Mouse (Mus musculus) thymus, postnatal 10 days (tissue): ENCODE data around the gene Efcab2.
A peak's percentile ranks its signal among the peaks of the same experiment; 100 is the strongest.

Source experiments
- DNase-seq, 2 experiments: peaks; one replicate each; pipeline ENCODE4 v3.0.0; 2021; ENCODE audit warnings: low spot score in 2 of 2

Efcab2 gene

GRCm38 (mm10) chr1:178485138-178485867 lies 79.4 kb downstream of the Efcab2 start:
- DNase-seq = no peak

GRCm38 (mm10) chr1:178485868-178486220 lies 80.0 kb downstream of the Efcab2 start:
- DNase-seq = no peak

- DNase-seq = no peak
These were observed 80.9 kb downstream of the Efcab2 start for GRCm38 (mm10) chr1:178486828-178487227.

GRCm38 (mm10) chr1:178489127-178489526 lies 83.2 kb downstream of the Efcab2 start:
- DNase-seq = no peak

GRCm38 (mm10) chr1:178491733-178492132 lies 85.8 kb downstream of the Efcab2 start:
- DNase-seq = no peak

- DNase-seq = no peak
These were observed 86.6 kb downstream of the Efcab2 start for GRCm38 (mm10) chr1:178492493-178492892.

GRCm38 (mm10) chr1:178496186-178496585 lies 90.3 kb downstream of the Efcab2 start:
- no peak for DNase-seq

- DNase-seq = peak; percentile 5 to 55
These were observed 91.0 kb downstream of the Efcab2 start for GRCm38 (mm10) chr1:178496841-178497240.

GRCm38 (mm10) chr1:178506938-178507337 lies 101.1 kb downstream of the Efcab2 start:
- no peak for DNase-seq

GRCm38 (mm10) chr1:178512323-178513031 lies 106.6 kb downstream of the Efcab2 start:
- no peak for DNase-seq

GRCm38 (mm10) chr1:178513954-178514353 lies 108.1 kb downstream of the Efcab2 start:
- no peak for DNase-seq

- no peak for DNase-seq
These were observed 110.0 kb downstream of the Efcab2 start for GRCm38 (mm10) chr1:178515839-178516238.

GRCm38 (mm10) chr1:178522389-178522788 lies 116.5 kb downstream of the Efcab2 start:
- DNase-seq = no peak

GRCm38 (mm10) chr1:178523152-178523551 lies 117.3 kb downstream of the Efcab2 start:
- no peak for DNase-seq

GRCm38 (mm10) chr1:178527185-178527546 lies 121.3 kb downstream of the Efcab2 start:
- peak; percentile 40 to 71 for DNase-seq

- peak; percentile 29 to 37 for DNase-seq
These were observed 121.9 kb downstream of the Efcab2 start for GRCm38 (mm10) chr1:178527547-178528361.

- peak in 1 of 2 experiments; percentile 12 for DNase-seq
These were observed 122.8 kb downstream of the Efcab2 start, which contains the start of gene Kif26b for GRCm38 (mm10) chr1:178528431-178529351. Gene Kif26b, plus strand, starts transcription at chr1:178529125.

GRCm38 (mm10) chr1:178529512-178530300 lies 123.8 kb downstream of the Efcab2 start:
- peak in 1 of 2 experiments; percentile 12 for DNase-seq

- DNase-seq = peak; percentile 39 to 75
These were observed 124.6 kb downstream of the Efcab2 start for GRCm38 (mm10) chr1:178530301-178531078.
